Mouse (Mus musculus) bone marrow, adult 2 months (tissue): ENCODE measurements around the gene Abr.

Experiments
- CTCF ChIP-seq: fragments of 200-500 bp; IDR thresholded peaks from 2 replicates; pipeline ENCODE4 v1.5.1; 2011; ENCODE audit warnings: low read length, control low read depth; ENCODE audit not compliant: control insufficient read depth, insufficient read depth
- POLR2A ChIP-seq: fragments of 200-500 bp; IDR thresholded peaks from 2 replicates; pipeline ENCODE4 v1.6.1; 2011; ENCODE audit warnings: low read depth, mild to moderate bottlenecking, control low read depth, low read length, borderline replicate concordance; ENCODE audit not compliant: control insufficient read depth

- TF ChIP-seq CTCF (no peak), POLR2A (no peak)
These were observed 35.4 kb upstream of the Abr start for GRCm38 (mm10) chr11:76657450-76657970.
